Mouse (Mus musculus) skeletal muscle tissue, adult 2 months (tissue): ENCODE data around the gene Erbb2.

Experiments used
- DNase-seq: peaks from one replicate; pipeline ENCODE4 v3.0.0-alpha.2; 2012; ENCODE audit warnings: low read depth, low spot score

Erbb2 gene

DNA sequence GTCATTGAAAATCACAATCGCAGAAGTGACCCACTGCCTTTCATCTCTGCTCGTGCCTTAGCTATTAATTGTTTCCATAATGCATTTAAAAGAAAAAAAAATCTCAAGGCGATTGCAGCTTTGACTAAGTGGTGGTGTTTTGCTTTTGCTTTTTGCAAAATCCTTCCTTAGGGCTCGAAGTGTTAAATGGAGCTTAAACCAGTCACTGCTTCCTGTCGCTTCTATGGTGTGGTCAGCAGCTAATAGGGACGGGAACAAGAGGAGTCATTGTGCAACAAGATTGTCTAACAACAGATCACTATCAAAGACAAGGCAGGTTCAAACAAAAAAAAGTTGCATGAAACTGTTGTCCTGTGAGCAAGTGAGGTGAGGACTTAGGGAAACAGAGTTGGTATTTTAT lies 69.0 kb downstream of the Erbb2 start:
- DNase-seq, result no peak

DNA sequence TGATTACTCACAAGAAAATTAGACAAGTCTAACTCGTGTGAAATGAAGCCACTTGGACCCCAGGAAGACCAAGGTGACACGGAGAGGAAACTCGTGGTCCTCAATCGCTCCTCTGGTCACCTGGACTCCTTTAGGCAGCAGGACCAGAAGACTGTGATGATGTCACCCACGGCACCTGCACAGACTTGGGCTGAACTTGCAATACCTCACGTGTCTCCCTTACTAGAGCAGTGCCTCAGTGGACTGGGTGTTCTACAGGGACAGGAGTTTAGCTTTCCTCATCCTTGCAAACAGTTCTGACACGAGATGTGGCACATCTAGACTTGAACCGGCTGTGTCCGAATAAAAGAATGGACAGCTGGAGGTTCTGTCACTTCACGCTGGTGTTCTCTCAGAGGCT lies 69.8 kb downstream of the Erbb2 start:
- DNase-seq, result no peak

DNA sequence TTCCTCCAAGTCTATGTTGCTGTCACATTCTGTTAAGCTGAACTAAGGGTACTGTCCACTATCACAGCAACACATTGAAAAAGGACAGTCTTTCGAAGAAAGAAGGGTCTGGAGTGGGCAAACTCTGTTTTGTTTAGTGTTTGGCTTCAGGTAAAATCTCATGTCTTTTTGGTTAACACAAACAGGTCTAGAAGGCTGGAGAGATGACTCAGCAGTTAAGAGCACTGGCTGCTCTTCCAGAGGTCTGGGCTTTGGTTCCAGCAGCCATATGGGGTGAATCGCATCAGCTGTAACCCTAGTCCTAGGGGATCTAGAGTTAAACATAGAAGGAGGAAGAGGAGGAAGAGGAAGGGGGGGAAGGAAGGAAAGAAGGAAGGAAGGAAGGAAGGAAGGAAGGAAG lies 73.5 kb downstream of the Erbb2 start:
- no peak for DNase-seq
